13 mouse cellular contexts compared by ENCODE assay signal in genomic region chr13:18858183-18858582, GRCm38 (mm10).
DNase-seq lines count a peak whose midpoint lies in the region; ATAC-seq and TF ChIP-seq lines count a peak whose summit lies in the region.
"Had no signal": no experiment of that assay in that cellular context is flagged by ENCODE, and none has a peak within 500 bp of the region (broad histone marks: within the 10 kb centered on the region; RNA-seq: fewer than 3 reads in every experiment).

No protein-coding gene starts in this region.

- H3K36me3 ChIP-seq in midbrain, embryonic 11.5 days (ENCODE audit: control insufficient read depth, insufficient read depth, low read length): no peaks in the 10 kb centered on the region
- peaks cover 13% of the 10 kb centered on the region for H3K36me3 ChIP-seq in midbrain, embryonic 14.5 days (ENCODE audit: control insufficient read depth, insufficient read depth, low read length)
- peaks cover 10% of the 10 kb centered on the region; the same call in 1 of the 2 replicates for H3K36me3 ChIP-seq in hindbrain, embryonic 16.5 days (ENCODE audit: control insufficient read depth, insufficient read depth, low read length)
- H3K36me3 ChIP-seq in kidney, embryonic 14.5 days (ENCODE audit: control insufficient read depth, insufficient read depth, low read length): peaks cover 2% of the 10 kb centered on the region; the same call in 1 of the 2 replicates

- no peaks in the 10 kb centered on the region for H3K9me3 ChIP-seq in midbrain, embryonic 11.5 days (ENCODE audit: control insufficient read depth, low read length)
- H3K9me3 ChIP-seq in midbrain, embryonic 14.5 days (ENCODE audit: control insufficient read depth, low read length): no peaks in the 10 kb centered on the region
- no peaks in the 10 kb centered on the region for H3K9me3 ChIP-seq in hindbrain, embryonic 16.5 days (ENCODE audit: control insufficient read depth, low read length)
- no peaks in the 10 kb centered on the region; the same call in 1 of the 2 replicates for H3K9me3 ChIP-seq in kidney, embryonic 14.5 days (ENCODE audit: control insufficient read depth, low read length)
- H3K9me3 ChIP-seq: heart, embryonic 15.5 days had no signal

- no peak overlapping the region for H3K4me3 ChIP-seq in midbrain, embryonic 11.5 days (ENCODE audit: low read depth, low read length)
- H3K4me3 ChIP-seq in midbrain, embryonic 14.5 days (replicated peaks; ENCODE audit: low read depth, low read length): no peak overlapping the region
- H3K4me3 ChIP-seq in left cerebral cortex, adult 2 months: no peak overlapping the region
- no peak overlapping the region for H3K4me3 ChIP-seq in hindbrain, embryonic 16.5 days (ENCODE audit: low read length)
- H3K4me3 ChIP-seq in kidney, embryonic 14.5 days (ENCODE audit: low read length): no peak overlapping the region
- H3K4me3 ChIP-seq: heart, embryonic 15.5 days had no signal

- no peaks in the 10 kb centered on the region for H3K27me3 ChIP-seq in midbrain, embryonic 11.5 days (ENCODE audit: control insufficient read depth, insufficient read depth, low read length)
- no peaks in the 10 kb centered on the region for H3K27me3 ChIP-seq in midbrain, embryonic 14.5 days (ENCODE audit: control insufficient read depth, insufficient read depth, low read length)
- H3K27me3 ChIP-seq in hindbrain, embryonic 16.5 days (replicated peaks; ENCODE audit: control insufficient read depth, insufficient read depth, low read length): no peaks in the 10 kb centered on the region
- H3K27me3 ChIP-seq in kidney, embryonic 14.5 days (ENCODE audit: control insufficient read depth, insufficient read depth, low read length): no peaks in the 10 kb centered on the region
- H3K27me3 ChIP-seq: heart, embryonic 15.5 days had no signal

- H3K4me2 ChIP-seq in midbrain, embryonic 11.5 days: no peak overlapping the region
- no peak overlapping the region for H3K4me2 ChIP-seq in midbrain, embryonic 14.5 days (ENCODE audit: low read length)
- no peak overlapping the region for H3K4me2 ChIP-seq in hindbrain, embryonic 16.5 days (ENCODE audit: low read length)
- H3K4me2 ChIP-seq in kidney, embryonic 14.5 days (replicated peaks; ENCODE audit: low read depth, low read length): no peak overlapping the region
- H3K4me2 ChIP-seq: heart, embryonic 15.5 days; hindbrain, embryonic 14.5 days had no signal

- no peak for ATAC-seq in midbrain, embryonic 11.5 days (ENCODE audit: low FRiP score)
- no peak for ATAC-seq in midbrain, embryonic 14.5 days (ENCODE audit: low FRiP score, low TSS enrichment)
- ATAC-seq in hindbrain, embryonic 16.5 days: no peak
- ATAC-seq in kidney, embryonic 14.5 days (ENCODE audit: low FRiP score, low TSS enrichment): no peak

- peak; percentile 60 for DNase-seq in midbrain, embryonic 11.5 days (ENCODE audit: low spot score, missing footprints)
- DNase-seq in midbrain, embryonic 14.5 days: no peak
- peak; percentile 85 to 95 for DNase-seq in layer of hippocampus, adult 18-20 months (ENCODE audit: low spot score in 2 of 2)
- DNase-seq in left cerebral cortex, adult 2 months (ENCODE audit: extremely low spot score in 1 of 2, low spot score in 2 of 2): peak; percentile 70 to 77
- DNase-seq in right cerebral cortex, postnatal 36 days (ENCODE audit: low spot score in 2 of 2): peak; percentile 83 to 84
- DNase-seq in spleen, adult 12 weeks (ENCODE audit: low spot score): no peak
- DNase-seq: adrenal gland, adult 8-10 months; gastrocnemius, postnatal 36 days; kidney, adult 8-10 months had no signal

- H3K9ac ChIP-seq in midbrain, embryonic 11.5 days (ENCODE audit: low read length): no peak overlapping the region
- H3K9ac ChIP-seq in midbrain, embryonic 14.5 days (replicated peaks; ENCODE audit: low read length): no peak overlapping the region
- H3K9ac ChIP-seq in hindbrain, embryonic 16.5 days (ENCODE audit: low read depth, low read length): no peak overlapping the region
- H3K9ac ChIP-seq in kidney, embryonic 14.5 days (ENCODE audit: low read depth, low read length): no peak overlapping the region
- H3K9ac ChIP-seq: heart, embryonic 15.5 days; hindbrain, embryonic 14.5 days had no signal

- no peaks in the 10 kb centered on the region; the same call in 1 of the 2 replicates for H3K4me1 ChIP-seq in midbrain, embryonic 11.5 days (ENCODE audit: control insufficient read depth, insufficient read depth, low read length)
- no peaks in the 10 kb centered on the region; the same call in 1 of the 2 replicates for H3K4me1 ChIP-seq in midbrain, embryonic 14.5 days (ENCODE audit: control insufficient read depth, insufficient read depth, low read length)
- H3K4me1 ChIP-seq in hindbrain, embryonic 16.5 days (ENCODE audit: control insufficient read depth, insufficient read depth, low read depth, low read length): peaks cover 3% of the 10 kb centered on the region; the same call in 1 of the 2 replicates
- no peaks in the 10 kb centered on the region for H3K4me1 ChIP-seq in kidney, embryonic 14.5 days (ENCODE audit: control insufficient read depth, insufficient read depth, low read length)
- H3K4me1 ChIP-seq: heart, embryonic 15.5 days had no signal

- intact Hi-C loops in left cerebral cortex, adult 2 months (cut with DNase I): loop anchor here (1.0 kb wide), 2 partner anchors 90 to 244 kb away; partner anchors contain the start of gene Amph

- 83% methylated on average over 4 of the region's 4 CpGs for WGBS in midbrain, embryonic 11.5 days
- WGBS in midbrain, embryonic 14.5 days: 69% methylated on average over 4 of the region's 4 CpGs
- WGBS in hindbrain, embryonic 16.5 days: 70% methylated on average over 4 of the region's 4 CpGs
- 78% methylated on average over 4 of the region's 4 CpGs for WGBS in kidney, embryonic 14.5 days

- no peak for TF ChIP-seq CTCF in left cerebral cortex, adult 2 months (IDR thresholded peaks at IDR 0.05)

- H3K27ac ChIP-seq in midbrain, embryonic 11.5 days (ENCODE audit: low read depth, low read length): no peak overlapping the region
- no peak overlapping the region for H3K27ac ChIP-seq in midbrain, embryonic 14.5 days (replicated peaks; ENCODE audit: low read depth, low read length)
- peak overlapping the region; percentile 34 for H3K27ac ChIP-seq in left cerebral cortex, adult 2 months
- no peak overlapping the region for H3K27ac ChIP-seq in hindbrain, embryonic 16.5 days (ENCODE audit: low read depth, low read length)
- H3K27ac ChIP-seq in kidney, embryonic 14.5 days (ENCODE audit: low read depth, low read length): no peak overlapping the region
- H3K27ac ChIP-seq: heart, embryonic 15.5 days; hindbrain, embryonic 14.5 days had no signal

Comparison
In these comparisons a context has a peak if more than half of its experiments do, and no peak if none do; other contexts are left out.
1. DNase-seq: peak in midbrain, embryonic 11.5 days (single experiment), layer of hippocampus, adult 18-20 months (2 of 2), left cerebral cortex, adult 2 months (2 of 2) and right cerebral cortex, postnatal 36 days (2 of 2); none in midbrain, embryonic 14.5 days (single experiment) and spleen, adult 12 weeks (single experiment).